Mouse (Mus musculus) erythroblast, embryonic 14.5 days (primary cell): ENCODE measurements around the gene Cpb1.

Source experiments
- GATA1 ChIP-seq: IDR thresholded peaks from 2 replicates; pipeline ENCODE4 v1.6.1; 2012; ENCODE audit warnings: low read length, inconsistent platforms, mixed read lengths
- TAL1 ChIP-seq: IDR thresholded peaks from 3 replicates; pipeline ENCODE4 v1.6.1; 2012; ENCODE audit warnings: low read length, inconsistent platforms, mixed read lengths

- no peak for TF ChIP-seq TAL1
- TF ChIP-seq GATA1 = no peak
Observed at GRCm38 (mm10) chr3:20198869-20199268, 76.7 kb downstream of the Cpb1 start.
